Mouse (Mus musculus) limb, embryonic 14.5 days (tissue): ENCODE measurements around the gene Vasp. TPM values are rescaled to one million over a fixed set of nuclear protein-coding genes. Genes with fewer than 3 reads are reported as not detected.

Source experiments
- ATAC-seq: fragments of 200-750 bp; cut with Nextera tagmentation; 2 replicates; pipeline ENCODE4 v1.8.0; 2017; ENCODE audit warnings: low read depth, moderate number of reproducible peaks, moderate TSS enrichment; ENCODE audit not compliant: low FRiP score
- DNase-seq: peaks from one replicate; pipeline ENCODE4 v3.0.0-alpha.2; 2015; ENCODE audit warnings: low spot score
- H3K27ac ChIP-seq: fragments of 300-500 bp; sonication (generic); replicated peaks from 2 replicates; pipeline ENCODE4 v1.5.1; 2014; ENCODE audit warnings: low read depth, mild to moderate bottlenecking, low read length, moderate library complexity, mixed read lengths
- H3K27me3 ChIP-seq: fragments of 300-500 bp; sonication (generic); 2 replicates; pipeline ENCODE4 v1.6.1; 2014; ENCODE audit warnings: low read length, mixed read lengths; ENCODE audit not compliant: control insufficient read depth, insufficient read depth
- H3K36me3 ChIP-seq: fragments of 300-500 bp; sonication (generic); 2 replicates; pipeline ENCODE4 v1.6.1; 2014; ENCODE audit warnings: mild to moderate bottlenecking, low read length, moderate library complexity, mixed read lengths; ENCODE audit not compliant: control insufficient read depth, insufficient read depth
- H3K4me1 ChIP-seq: fragments of 300-500 bp; sonication (generic); 2 replicates; pipeline ENCODE4 v1.6.1; 2014; ENCODE audit warnings: antibody characterized with exemption, low read length, mixed read lengths; ENCODE audit not compliant: control insufficient read depth, insufficient read depth
- H3K4me2 ChIP-seq: fragments of 300-500 bp; sonication (generic); replicated peaks from 2 replicates; pipeline ENCODE4 v1.6.1; 2014; ENCODE audit warnings: low read depth, mild to moderate bottlenecking, low read length, moderate library complexity; ENCODE audit not compliant: severe bottlenecking
- H3K4me3 ChIP-seq: fragments of 300-500 bp; sonication (generic); replicated peaks from 2 replicates; pipeline ENCODE4 v1.5.1; 2014; ENCODE audit warnings: low read length
- H3K9ac ChIP-seq: fragments of 300-500 bp; sonication (generic); 2 replicates; pipeline ENCODE4 v1.6.1; 2014; ENCODE audit warnings: mild to moderate bottlenecking, low read depth, low read length, moderate library complexity; ENCODE audit not compliant: severe bottlenecking
- H3K9me3 ChIP-seq: fragments of 300-500 bp; sonication (generic); 2 replicates; pipeline ENCODE4 v1.6.1; 2016; ENCODE audit warnings: low read length; ENCODE audit not compliant: control insufficient read depth
- POLR2A ChIP-seq: fragments of 200-500 bp; IDR thresholded peaks from 2 replicates; pipeline ENCODE4 v1.8.0; 2012; ENCODE audit warnings: inconsistent platforms, mild to moderate bottlenecking, moderate library complexity, borderline replicate concordance; ENCODE audit not compliant: insufficient read depth, insufficient read length; ENCODE audit errors: extremely low read depth
- WGBS: fragments of 180-500 bp; shearing (Covaris S2); extraction: QIAGEN DNeasy Blood & Tissue Kit; methylation state at CpG from one replicate; pipeline ENCODE4 v1.1.7; 2014; 5-methylcytosine and 5-hydroxymethylcytosine counted together
- polyA plus RNA-seq, 2 experiments: library from polyadenylated mRNA; depleted of rRNA in 1 of 2; stranded (reverse) in 1 of 2; unstranded in 1 of 2; fragments of >200 nt; fragmentation: Nextera tagmentation in 1 of 2; extraction: Ambion mirVana in 1 of 2; gene quantifications; 2 replicates each; pipeline versions ENCODE4 v1.2.1 to v1.2.3; 2012 to 2014

Gene Vasp
- polyA plus RNA-seq, 2 experiments, result 66.7 to 126 TPM

DNA sequence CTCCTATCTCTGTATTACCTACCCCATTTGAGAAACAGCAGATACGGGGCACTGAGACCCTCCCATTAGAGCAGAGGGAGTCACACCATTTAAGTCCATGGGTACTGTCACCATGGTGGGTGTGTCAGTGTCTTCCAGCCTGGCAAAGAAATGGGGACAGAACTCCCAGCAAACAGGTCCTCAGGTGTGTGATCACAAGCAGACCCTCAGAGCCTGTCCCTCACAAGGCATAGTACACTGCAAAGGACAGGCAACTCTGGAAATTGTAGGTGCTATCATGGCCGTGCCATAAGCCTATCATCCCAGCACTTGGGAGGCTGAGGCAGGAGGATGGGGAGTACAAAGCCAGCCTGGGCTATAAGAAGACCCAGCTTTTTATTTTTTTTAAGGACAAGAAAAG lies 46.6 kb upstream of the Vasp start:
- Histone ChIP-seq H3K4me1 (peaks cover 9% of the 10 kb centered on the region; the same call in 1 of the 2 replicates), H3K9ac (no peak overlapping the region)

DNA sequence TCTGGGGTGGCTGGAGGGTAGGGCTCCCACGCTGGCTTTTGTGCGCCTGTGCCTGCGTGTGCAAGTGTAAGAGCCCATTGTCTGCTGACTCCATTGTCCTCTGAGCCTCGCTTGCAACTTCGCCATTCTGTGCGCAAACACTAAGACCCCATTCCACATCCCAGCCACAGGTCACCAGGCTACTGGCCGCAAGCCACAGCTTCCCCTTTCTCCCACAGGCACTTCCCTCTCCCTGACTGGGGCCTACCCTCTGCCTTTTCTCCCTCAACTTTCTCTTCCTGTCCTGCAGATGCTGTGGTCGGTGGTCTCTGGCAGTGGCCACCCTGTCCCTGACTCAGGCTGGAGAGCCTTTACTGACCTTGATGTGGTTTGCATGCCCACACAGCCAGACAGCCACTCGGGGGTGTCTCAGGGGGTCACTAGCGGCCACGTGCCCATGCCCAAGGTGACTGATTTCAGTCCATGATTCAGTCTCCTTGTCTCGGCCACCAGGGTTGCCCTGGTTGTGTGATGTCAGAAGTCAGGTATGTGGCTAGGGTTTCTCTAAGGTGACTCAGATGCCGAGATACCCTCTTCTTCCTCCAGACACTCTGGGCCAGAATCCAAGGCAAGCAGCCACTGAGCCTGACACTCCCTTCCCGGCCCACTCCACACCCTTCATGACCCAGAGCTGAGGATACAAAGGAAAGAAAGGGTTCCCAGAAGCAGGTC lies 45.0 kb upstream of the Vasp start:
- H3K27me3 ChIP-seq, result no peaks in the 10 kb centered on the region
- WGBS, result 65% methylated on average over 14 of the region's 14 CpGs
- no peak for ATAC-seq
- H3K27ac ChIP-seq, result no peak overlapping the region
- no peak for DNase-seq
- H3K9ac ChIP-seq, result no peak overlapping the region
- no peaks in the 10 kb centered on the region for H3K36me3 ChIP-seq
- H3K4me3 ChIP-seq, result no peak overlapping the region
- H3K4me1 ChIP-seq, result peaks cover 9% of the 10 kb centered on the region; the same call in 1 of the 2 replicates
- no peaks in the 10 kb centered on the region for H3K9me3 ChIP-seq
- TF ChIP-seq POLR2A, result no peak
- no peak overlapping the region for H3K4me2 ChIP-seq

More for the DNA sequence above, 46.6 kb upstream of the Vasp start:
- no peak overlapping the region for H3K27ac ChIP-seq
- no peak for DNase-seq
- H3K36me3 ChIP-seq, result no peaks in the 10 kb centered on the region
- no peak for TF ChIP-seq POLR2A
- H3K4me3 ChIP-seq, result no peak overlapping the region
- no peaks in the 10 kb centered on the region for H3K27me3 ChIP-seq
- no peak overlapping the region for H3K4me2 ChIP-seq
- no peaks in the 10 kb centered on the region for H3K9me3 ChIP-seq
- WGBS, result 68% methylated on average over 2 of the region's 2 CpGs
- ATAC-seq, result no peak

DNA sequence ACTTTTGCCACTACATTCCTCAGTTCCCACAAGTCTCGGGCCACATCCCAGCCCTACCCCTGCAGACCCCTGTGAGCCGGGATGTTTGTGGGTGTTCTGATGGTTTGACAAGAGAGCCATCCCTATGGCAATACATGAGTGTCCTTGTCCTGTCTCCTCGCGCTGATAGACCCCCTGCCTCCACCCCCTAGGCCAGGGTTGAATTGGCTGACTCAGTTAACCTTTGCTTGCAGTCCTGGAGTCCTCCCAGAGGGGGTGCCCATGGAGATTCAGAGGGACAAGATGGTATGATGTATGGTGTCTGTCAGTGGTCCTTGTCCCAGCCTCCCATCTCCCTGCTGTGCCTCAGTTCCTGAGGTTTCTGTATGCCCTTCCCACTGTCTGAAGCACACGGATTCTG lies 42.4 kb upstream of the Vasp start:
- no peaks in the 10 kb centered on the region for H3K27me3 ChIP-seq

DNA sequence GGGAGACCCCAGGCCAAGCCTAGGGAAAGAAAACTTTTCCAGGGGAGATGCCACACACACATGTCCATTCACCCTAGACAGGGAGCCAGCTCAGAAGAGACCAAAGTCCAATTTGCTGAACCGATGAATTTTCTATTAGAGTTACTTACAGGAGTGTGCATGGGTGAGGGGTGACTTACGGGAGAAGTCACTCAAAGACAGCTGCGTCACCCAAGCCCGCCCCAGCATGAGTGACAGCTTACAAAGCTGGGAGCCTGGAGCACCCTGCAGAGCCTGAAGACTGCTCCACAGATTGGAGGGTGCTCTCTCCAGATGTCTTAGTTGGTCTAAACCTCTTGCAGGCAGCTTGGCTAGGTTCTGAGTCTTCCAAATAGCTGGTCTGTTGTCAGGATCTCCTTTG lies 40.4 kb upstream of the Vasp start:
- Histone ChIP-seq H3K4me3 (no peak overlapping the region), H3K27me3 (peaks cover 5% of the 10 kb centered on the region), H3K9ac (no peak overlapping the region), H3K4me1 (peaks cover 14% of the 10 kb centered on the region), H3K27ac (no peak overlapping the region), H3K4me2 (no peak overlapping the region), H3K9me3 (no peaks in the 10 kb centered on the region), H3K36me3 (no peaks in the 10 kb centered on the region)
- DNase-seq (no peak), ATAC-seq (no peak)
- no peak for TF ChIP-seq POLR2A
- 46% methylated on average over 4 of the region's 4 CpGs for WGBS

More for the DNA sequence above, 42.4 kb upstream of the Vasp start:
- 43% methylated on average over 5 of the region's 5 CpGs for WGBS
- DNase-seq (no peak), ATAC-seq (no peak)
- Histone ChIP-seq H3K4me1 (peaks cover 6% of the 10 kb centered on the region; the same call in 1 of the 2 replicates), H3K4me3 (no peak overlapping the region), H3K9ac (no peak overlapping the region), H3K4me2 (no peak overlapping the region), H3K27ac (no peak overlapping the region), H3K36me3 (no peaks in the 10 kb centered on the region), H3K9me3 (no peaks in the 10 kb centered on the region)
- TF ChIP-seq POLR2A, result no peak

DNA sequence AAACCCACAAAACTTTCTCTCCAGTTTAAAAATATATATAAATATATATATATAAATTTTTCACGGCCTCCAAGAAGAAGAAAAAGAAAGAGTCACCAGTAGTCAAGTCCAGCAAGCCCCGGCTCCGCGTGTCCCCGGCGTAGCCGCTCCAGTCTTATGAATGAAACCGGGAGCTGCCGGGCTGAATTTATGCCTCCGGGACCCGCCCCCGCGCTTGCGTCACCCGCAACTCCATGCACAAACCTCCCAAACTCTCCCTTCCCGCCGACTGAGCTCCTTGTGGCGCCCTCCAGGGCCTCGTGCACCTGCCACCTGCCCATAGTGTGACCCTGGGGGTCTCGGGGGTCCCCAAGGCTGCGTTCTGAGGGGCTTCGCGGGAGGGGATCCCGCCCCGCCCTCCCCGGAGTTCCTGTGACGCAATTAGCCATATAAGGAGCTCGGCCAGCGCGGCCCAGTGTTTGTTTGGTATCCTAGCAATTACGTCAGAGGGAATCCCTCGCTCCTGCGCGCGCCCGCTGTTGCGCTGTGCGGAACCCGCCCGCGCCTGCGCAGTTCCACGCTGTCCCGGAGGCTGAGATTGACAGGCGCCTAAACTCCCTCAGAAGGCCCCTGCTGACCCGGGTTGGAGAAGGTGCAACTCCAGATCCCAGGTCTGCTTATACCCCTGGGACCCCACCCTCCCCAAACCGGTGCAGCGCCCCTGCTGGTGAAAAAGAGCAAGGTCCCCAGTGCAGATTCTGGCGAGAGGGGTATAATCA lies 38.4 kb upstream of the Vasp start, which contains the start of gene Fosb:
Gene Fosb, minus strand, starts transcription at position 168 of the 758 bp plus-strand sequence.
- no peak for TF ChIP-seq POLR2A
- DNase-seq, result peak; percentile 98
- under 1% methylated on average over 43 of the region's 49 CpGs for WGBS
- Histone ChIP-seq H3K4me1 (peaks cover 14% of the 10 kb centered on the region), H3K4me3 (peak within 1 kb of the TSS; percentile 57), H3K9ac (peak within 1 kb of the TSS; percentile 64), H3K36me3 (no peaks in the 10 kb centered on the region), H3K27me3 (peaks cover 24% of the 10 kb centered on the region), H3K27ac (0 out of 2 replicates have a peak within 1 kb of the TSS, but pooled peaks have one; percentile 8), H3K9me3 (no peaks in the 10 kb centered on the region), H3K4me2 (peak within 1 kb of the TSS; percentile 92)
- ATAC-seq, result peak; percentile 89
